Mouse (Mus musculus) bone marrow, adult 2 months (tissue): ENCODE results near the gene Fggy. TPM values are rescaled to one million over a fixed set of nuclear protein-coding genes. Genes with fewer than 3 reads are reported as not detected.

Experiments used
- H3K27ac ChIP-seq: fragments of 200-500 bp; 2 replicates; pipeline ENCODE4 v1.5.1; 2012; ENCODE audit warnings: low read depth, mild to moderate bottlenecking, control low read depth, inconsistent platforms, low read length; ENCODE audit not compliant: control insufficient read depth, poor library complexity, insufficient read depth
- H3K4me1 ChIP-seq: fragments of 200-500 bp; 2 replicates; pipeline ENCODE4 v1.6.1; 2011; ENCODE audit warnings: low read length; ENCODE audit not compliant: control insufficient read depth, insufficient read depth
- H3K4me3 ChIP-seq: fragments of 200-500 bp; replicated peaks from 2 replicates; pipeline ENCODE3; 2011; ENCODE audit warnings: mild to moderate bottlenecking, low read depth, low read length, control low read depth; ENCODE audit not compliant: control insufficient read depth
- CTCF ChIP-seq: fragments of 200-500 bp; IDR thresholded peaks from 2 replicates; pipeline ENCODE4 v1.5.1; 2011; ENCODE audit warnings: low read length, control low read depth; ENCODE audit not compliant: control insufficient read depth, insufficient read depth
- POLR2A ChIP-seq: fragments of 200-500 bp; IDR thresholded peaks from 2 replicates; pipeline ENCODE4 v1.6.1; 2011; ENCODE audit warnings: low read depth, mild to moderate bottlenecking, control low read depth, low read length, borderline replicate concordance; ENCODE audit not compliant: control insufficient read depth
- WGBS: fragments of 180-500 bp; shearing (Covaris S2); methylation state at CpG from one replicate; pipeline ENCODE4 v1.1.7; 2018; 5-methylcytosine and 5-hydroxymethylcytosine counted together
- polyA plus RNA-seq: library from polyadenylated mRNA; stranded (reverse); fragments of >200 nt; gene quantifications from 2 replicates; pipeline ENCODE4 v1.2.4, GENCODE M21; 2011; ENCODE audit warnings: low replicate concordance; ENCODE audit not compliant: missing spikeins, insufficient read depth, insufficient read length

The Fggy gene
- 6.3 and 6.5 TPM in 2 replicates for polyA plus RNA-seq

GRCm38 (mm10) chr4:95557333-95557956 lies at the start of gene Fggy:
Gene Fggy (plus strand): TSS chr4:95557507.
- TF ChIP-seq POLR2A (peak; percentile 47; the same call in 1 of the 2 replicates), CTCF (no peak)
- 20% methylated on average over 12 of the region's 12 CpGs for WGBS
- Histone ChIP-seq H3K27ac (no peak within 1 kb of the TSS), H3K4me3 (peak within 1 kb of the TSS; percentile 52), H3K4me1 (no peaks in the 10 kb centered on the region)

DNA sequence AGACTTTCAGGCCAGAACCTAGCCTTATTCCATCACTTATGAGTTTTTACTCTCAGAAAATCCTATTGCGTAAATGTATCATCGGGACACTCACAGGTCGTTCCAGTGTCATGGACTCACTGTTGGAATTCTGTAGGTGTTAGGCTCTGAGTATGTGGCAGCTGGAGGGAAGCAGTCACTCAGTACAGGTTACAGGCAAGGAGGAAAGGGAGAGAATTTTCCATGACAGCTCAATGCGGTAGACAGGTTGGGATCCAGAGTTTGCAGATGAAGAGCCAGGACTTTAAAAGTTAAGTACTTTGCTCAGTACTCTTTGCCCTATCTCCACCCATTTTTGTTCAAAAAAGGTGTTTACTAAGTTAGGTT lies 49.4 kb upstream of the Fggy start:
- Histone ChIP-seq H3K27ac (no peak overlapping the region), H3K4me1 (no peaks in the 10 kb centered on the region), H3K4me3 (no peak overlapping the region)
- TF ChIP-seq CTCF (no peak), POLR2A (no peak)
- WGBS, result 86% methylated on average over 4 of the region's 4 CpGs

GRCm38 (mm10) chr4:95518382-95518781 lies 38.9 kb upstream of the Fggy start:
- no peak overlapping the region for H3K27ac ChIP-seq
- WGBS, result 72% methylated on average over 1 of the region's 1 CpGs
- H3K4me3 ChIP-seq, result no peak overlapping the region
- TF ChIP-seq CTCF (no peak), POLR2A (no peak)
- H3K4me1 ChIP-seq, result no peaks in the 10 kb centered on the region

DNA sequence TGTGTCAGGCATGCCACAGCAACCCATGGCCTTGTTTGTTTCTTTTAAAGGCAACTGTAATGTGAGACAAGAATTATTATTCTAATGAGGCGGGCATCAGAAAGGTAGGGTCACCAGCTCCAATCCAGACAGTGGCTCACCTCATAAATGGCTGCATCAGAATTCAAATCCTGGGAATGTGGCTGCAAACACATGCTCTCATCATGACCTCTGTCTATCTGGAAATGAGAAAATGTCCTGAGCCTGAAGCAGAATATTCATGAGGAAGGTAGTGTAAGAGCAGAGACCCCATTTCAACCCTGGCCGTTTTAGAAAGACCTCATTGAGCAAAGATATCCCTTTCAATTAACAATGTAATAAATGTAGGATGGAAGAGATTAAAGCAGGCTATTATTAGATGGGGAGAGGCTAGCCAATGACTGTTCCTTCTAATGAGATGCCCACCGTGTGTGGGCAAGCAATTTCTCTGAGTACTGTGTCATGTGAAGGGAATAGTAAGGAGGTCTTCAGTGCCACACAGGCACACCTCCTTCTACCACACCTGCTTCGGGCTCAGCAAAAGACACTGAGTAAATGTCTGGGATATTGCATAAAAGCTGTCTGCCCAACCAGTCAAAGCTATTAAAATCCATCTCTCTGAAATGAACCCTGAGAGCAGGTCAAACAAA lies 37.2 kb upstream of the Fggy start:
- WGBS, result 76% methylated on average over 4 of the region's 4 CpGs
- no peak overlapping the region for H3K4me3 ChIP-seq
- no peak for TF ChIP-seq POLR2A
- TF ChIP-seq CTCF, result no peak
- no peak overlapping the region for H3K27ac ChIP-seq
- H3K4me1 ChIP-seq, result no peaks in the 10 kb centered on the region

DNA sequence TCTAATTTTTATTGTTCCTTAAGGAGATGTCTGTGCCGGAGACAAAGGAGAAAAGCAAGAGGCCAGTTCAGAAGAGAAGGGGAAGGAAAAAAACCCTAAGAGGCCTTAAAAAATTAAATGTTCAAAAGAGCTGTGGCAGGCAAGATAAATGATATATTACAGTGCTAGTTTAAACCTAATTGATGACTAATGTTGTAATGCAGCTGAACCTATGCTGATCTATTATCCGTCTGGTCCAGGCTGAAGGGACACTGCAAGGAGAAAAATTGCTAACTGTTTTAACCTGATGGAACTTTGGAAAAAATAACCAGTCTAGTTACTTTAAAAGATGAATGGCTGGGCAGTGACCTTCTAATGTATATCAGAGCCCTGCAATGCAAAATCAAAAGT lies 36.7 kb upstream of the Fggy start:
- Histone ChIP-seq H3K27ac (no peak overlapping the region), H3K4me1 (no peaks in the 10 kb centered on the region), H3K4me3 (no peak overlapping the region)
- TF ChIP-seq POLR2A (no peak), CTCF (no peak)
- WGBS, result 84% methylated on average over 2 of the region's 2 CpGs

- no peak for TF ChIP-seq POLR2A
- no peak for TF ChIP-seq CTCF
- Histone ChIP-seq H3K27ac (no peak overlapping the region), H3K4me3 (no peak overlapping the region), H3K4me1 (no peaks in the 10 kb centered on the region)
- WGBS, result 72% methylated on average over 4 of the region's 4 CpGs
Observed at GRCm38 (mm10) chr4:95526588-95526987, 30.7 kb upstream of the Fggy start.

DNA sequence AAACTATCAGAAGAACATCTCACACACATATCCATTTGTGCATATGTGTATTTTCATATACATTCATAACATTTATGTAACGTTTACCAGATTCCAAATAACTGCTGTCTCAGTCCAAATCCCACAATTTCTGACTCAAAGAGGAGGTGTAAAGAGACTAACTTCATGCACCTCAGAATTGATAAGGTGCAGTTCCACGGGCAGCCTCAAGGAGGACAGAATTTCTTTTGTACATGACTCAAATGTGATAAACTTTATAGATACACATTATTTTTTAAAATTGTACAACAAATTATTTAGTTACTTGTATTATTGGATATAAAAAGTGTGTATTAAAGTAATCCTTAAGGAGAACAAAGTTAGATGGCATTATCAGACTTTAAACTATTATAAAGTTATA lies 26.6 kb upstream of the Fggy start:
- Histone ChIP-seq H3K4me3 (no peak overlapping the region), H3K4me1 (no peaks in the 10 kb centered on the region), H3K27ac (no peak overlapping the region)
- 71% methylated on average over 2 of the region's 2 CpGs for WGBS
- no peak for TF ChIP-seq POLR2A
- TF ChIP-seq CTCF, result no peak

GRCm38 (mm10) chr4:95533946-95534345 lies 23.4 kb upstream of the Fggy start:
- Histone ChIP-seq H3K4me3 (no peak overlapping the region), H3K4me1 (no peaks in the 10 kb centered on the region), H3K27ac (no peak overlapping the region)
- TF ChIP-seq POLR2A (no peak), CTCF (no peak)
- 68% methylated on average over 3 of the region's 3 CpGs for WGBS

DNA sequence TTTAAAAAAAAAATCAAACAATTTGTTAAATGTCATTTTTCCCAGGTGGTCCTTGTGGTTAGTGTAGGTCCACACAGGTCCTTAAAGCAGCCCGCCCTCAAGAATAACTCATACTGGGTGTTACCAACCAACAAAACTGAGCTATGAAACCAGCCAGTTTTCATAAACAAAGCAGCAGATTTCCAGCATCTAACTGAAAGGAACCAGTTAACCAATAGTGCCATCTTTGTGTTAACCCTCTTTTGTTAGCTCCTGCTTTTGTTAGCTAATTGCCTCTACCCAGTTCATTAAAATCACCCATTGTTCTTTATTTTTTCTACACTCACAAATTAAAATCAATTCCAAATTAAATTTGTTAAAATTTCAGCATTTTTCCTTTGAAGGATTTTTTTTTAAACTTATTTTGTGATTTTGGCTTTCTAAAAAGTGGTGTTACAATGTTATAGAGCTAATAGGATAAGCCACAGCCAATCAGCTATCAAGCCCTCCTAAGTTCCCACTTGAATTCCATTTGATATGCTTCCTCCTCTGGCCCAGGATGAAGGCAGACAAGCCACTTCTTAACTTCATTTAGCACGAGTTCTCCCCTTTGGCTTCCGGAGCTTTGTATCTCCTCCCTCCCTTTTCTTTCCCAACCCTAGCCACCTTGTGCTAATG lies 15.8 kb upstream of the Fggy start:
- no peak for TF ChIP-seq CTCF
- Histone ChIP-seq H3K4me1 (no peaks in the 10 kb centered on the region), H3K4me3 (no peak overlapping the region), H3K27ac (no peak overlapping the region)
- WGBS, result 77% methylated on average over 3 of the region's 3 CpGs
